Mouse (Mus musculus) embryonic fibroblast, embryonic 13.5 days (primary cell): Measurements from ENCODE around the gene Dhx32.

ENCODE experiments used
- CTCF ChIP-seq: IDR thresholded peaks from 2 replicates; pipeline ENCODE4 v1.5.1; 2011; ENCODE audit warnings: mild to moderate bottlenecking, control low read depth, low read length, moderate library complexity, borderline replicate concordance; ENCODE audit not compliant: insufficient read depth
- POLR2A ChIP-seq: IDR thresholded peaks from 2 replicates; pipeline ENCODE4 v1.6.1; 2011; ENCODE audit warnings: low read depth, mild to moderate bottlenecking, control low read depth, low read length, moderate library complexity

DNA sequence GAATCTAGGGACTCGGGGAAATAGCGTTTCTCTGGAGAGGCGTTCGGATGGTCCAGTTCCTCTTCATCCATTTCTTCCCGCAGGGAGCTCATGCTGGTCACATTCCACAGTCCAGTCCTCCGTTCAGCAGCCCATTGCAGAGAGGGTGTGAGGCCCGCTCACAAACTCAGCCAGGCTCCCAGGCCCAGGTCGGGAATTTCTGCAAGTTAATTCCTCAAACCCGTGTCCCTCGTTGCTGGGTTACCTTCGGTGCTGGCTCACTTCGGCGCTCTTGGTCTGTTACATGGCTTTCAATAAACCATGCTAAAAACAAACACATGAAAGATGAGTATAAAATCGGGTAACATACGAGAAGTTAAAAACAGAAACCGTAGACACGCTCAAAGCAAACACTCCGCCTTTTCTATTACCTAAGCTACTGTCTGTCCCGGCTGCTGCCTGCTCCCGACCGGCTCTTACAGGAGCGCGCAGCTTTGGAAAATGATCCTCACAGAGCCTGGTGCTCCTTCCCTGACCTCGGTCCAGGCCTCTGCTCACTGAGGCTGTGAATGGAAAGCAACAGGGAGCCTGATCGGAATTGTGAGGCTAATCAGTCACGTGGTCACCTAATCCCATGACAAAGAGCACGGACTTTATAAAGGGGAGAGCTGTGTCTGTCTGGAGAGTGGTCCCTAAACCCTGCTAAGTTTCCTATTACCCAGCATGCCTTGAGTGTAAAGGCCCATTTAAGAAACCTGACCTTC, 22.7 kb downstream of the Dhx32 start:
- TF ChIP-seq CTCF (no peak), POLR2A (no peak)
